Mouse (Mus musculus) CD8-positive naive resting alpha-beta T cell, adult 57 days (primary cell): ENCODE data around the gene Gmpr2. TPM values are rescaled to one million over a fixed set of nuclear protein-coding genes. Genes with fewer than 3 reads are reported as not detected.

ENCODE experiments used
- total RNA-seq: library from RNA; stranded (reverse); gene quantifications from one replicate; pipeline ENCODE4 v1.2.4, GENCODE M21; 2023

Gene Gmpr2
- total RNA-seq = 18.6 TPM

GRCm38 (mm10) chr14:55671833-55672740 is at the start of gene Gmpr2, which contains the start of gene Nedd8:
Gene Gmpr2, plus strand, starts transcription at chr14:55671941.
Gene Nedd8, minus strand, starts transcription at chr14:55672124.

GRCm38 (mm10) chr14:55635523-55636007 is 36.2 kb upstream of the Gmpr2 start, which contains the start of gene Ipo4:
Gene Ipo4, minus strand, starts transcription at chr14:55635957.

GRCm38 (mm10) chr14:55637795-55638194 is 33.9 kb upstream of the Gmpr2 start, which contains the start of gene Gm49378:
Gene Gm49378, minus strand, starts transcription at chr14:55637895.

GRCm38 (mm10) chr14:55643060-55643907 is 28.5 kb upstream of the Gmpr2 start, which contains the start of gene Tm9sf1:
Gene Tm9sf1, minus strand, starts transcription at chr14:55643806.

GRCm38 (mm10) chr14:55649884-55650283 is 21.9 kb upstream of the Gmpr2 start, which contains the start of gene Tssk4:
Gene Tssk4, plus strand, starts transcription at chr14:55650184.

GRCm38 (mm10) chr14:55659960-55660573 is 11.7 kb upstream of the Gmpr2 start, which contains the start of gene Mdp1:
Gene Mdp1, minus strand, starts transcription at chr14:55660508.

GRCm38 (mm10) chr14:55681160-55682117 is 9.7 kb downstream of the Gmpr2 start, which contains the start of gene Tinf2:
Gene Tinf2, minus strand, starts transcription at chr14:55681820.

GRCm38 (mm10) chr14:55713729-55714122 is 42.0 kb downstream of the Gmpr2 start, which contains the start of gene Tgm1:
Gene Tgm1, minus strand, starts transcription at chr14:55713926.

GRCm38 (mm10) chr14:55721700-55722437 is 50.1 kb downstream of the Gmpr2 start, which contains the start of gene Rabggta:
Gene Rabggta, minus strand, starts transcription at chr14:55722263.

Other genes starting within 250 kb of the Gmpr2 start
- gene Dhrs4, start 193.2 kb upstream of the Gmpr2 start, total RNA-seq = 24.5 TPM
- gene Carmil3, start 181.3 kb upstream of the Gmpr2 start, total RNA-seq = 0.52 TPM
- not detected for gene Cpne6, start 161.5 kb upstream of the Gmpr2 start, total RNA-seq
- gene Nrl, start 147.0 kb upstream of the Gmpr2 start, total RNA-seq = not detected
- 10.7 TPM for gene Pck2, start 131.7 kb upstream of the Gmpr2 start, total RNA-seq
- 72.0 TPM for gene Dcaf11, start 111.9 kb upstream of the Gmpr2 start, total RNA-seq
- gene A730061H03Rik, start 111.5 kb upstream of the Gmpr2 start, total RNA-seq = 2.6 TPM
- gene Fitm1, start 96.3 kb upstream of the Gmpr2 start, total RNA-seq = not detected
- gene Psme1, start 93.8 kb upstream of the Gmpr2 start, total RNA-seq = 323 TPM
- gene Emc9, start 86.6 kb upstream of the Gmpr2 start, total RNA-seq = 26.3 TPM
- 372 TPM for gene Psme2, start 80.8 kb upstream of the Gmpr2 start, total RNA-seq
- gene Rnf31, start 80.2 kb upstream of the Gmpr2 start, total RNA-seq = 91.9 TPM
- gene Irf9, start 68.4 kb upstream of the Gmpr2 start, total RNA-seq = 90.0 TPM
- not detected for gene Rec8, start 53.9 kb upstream of the Gmpr2 start, total RNA-seq
- 65.4 TPM for gene Ipo4, start 36.0 kb upstream of the Gmpr2 start, total RNA-seq
- 4.2 TPM for gene Gm49378, start 34.0 kb upstream of the Gmpr2 start, total RNA-seq
- gene Tm9sf1, start 28.1 kb upstream of the Gmpr2 start, total RNA-seq = 40.1 TPM
- gene Tssk4, start 21.8 kb upstream of the Gmpr2 start, total RNA-seq = 4.1 TPM
- 45.7 TPM for gene Mdp1, start 11.4 kb upstream of the Gmpr2 start, total RNA-seq
- gene Nedd8, start 183 bp downstream of the Gmpr2 start, total RNA-seq = 164 TPM
- 101 TPM for gene Tinf2, start 9.9 kb downstream of the Gmpr2 start, total RNA-seq
- gene Tgm1, start 42.0 kb downstream of the Gmpr2 start, total RNA-seq = 0.95 TPM
- 85.8 TPM for gene Rabggta, start 50.3 kb downstream of the Gmpr2 start, total RNA-seq
- 11.6 TPM for gene Dhrs1, start 73.7 kb downstream of the Gmpr2 start, total RNA-seq
- gene Nop9, start 73.8 kb downstream of the Gmpr2 start, total RNA-seq = 30.4 TPM
- gene Cideb, start 86.5 kb downstream of the Gmpr2 start, total RNA-seq = not detected
- gene Ltb4r2, start 89.5 kb downstream of the Gmpr2 start, total RNA-seq = 0.18 TPM
- 0.37 TPM for gene Ltb4r1, start 94.0 kb downstream of the Gmpr2 start, total RNA-seq
- gene Adcy4, start 112.2 kb downstream of the Gmpr2 start, total RNA-seq = 0.52 TPM
- 40.3 TPM for gene Ripk3, start 116.9 kb downstream of the Gmpr2 start, total RNA-seq
- gene Nfatc4, start 151.2 kb downstream of the Gmpr2 start, total RNA-seq = not detected
- gene Nynrin, start 182.1 kb downstream of the Gmpr2 start, total RNA-seq = 0.43 TPM
- not detected for gene Cbln3, start 212.5 kb downstream of the Gmpr2 start, total RNA-seq
- gene Khnyn, start 213.0 kb downstream of the Gmpr2 start, total RNA-seq = 63.1 TPM
- gene Sdr39u1, start 228.4 kb downstream of the Gmpr2 start, total RNA-seq = 44.2 TPM